Mouse (Mus musculus): ENCODE results near the gene Cd3eap.

Gene Cd3eap

DNA sequence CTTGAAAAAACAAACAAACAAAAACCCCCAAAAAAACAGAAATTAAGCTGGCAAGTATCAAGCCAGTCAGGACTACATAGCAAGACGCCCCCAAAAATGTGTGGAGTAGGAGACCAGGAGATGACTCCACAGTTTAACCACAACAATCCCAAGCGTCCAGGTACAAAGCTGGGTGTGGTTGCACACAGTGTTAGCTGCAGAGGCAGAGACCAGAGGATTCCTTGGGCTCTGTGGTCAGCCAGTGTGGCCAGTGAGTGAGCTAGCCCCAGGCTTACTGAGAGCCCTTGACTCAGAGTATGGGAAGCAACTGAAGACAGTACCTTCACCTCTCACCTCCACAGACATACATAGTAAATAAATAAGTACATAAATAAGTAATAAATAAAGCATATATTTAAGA, 27.4 kb downstream of the Cd3eap start:
- no peak for DNase-seq (ENCODE audit: low spot score)

- no peak for DNase-seq (ENCODE audit: low spot score)
Observed at GRCm38 (mm10) chr7:19328425-19328824, 30.9 kb downstream of the Cd3eap start.

DNA sequence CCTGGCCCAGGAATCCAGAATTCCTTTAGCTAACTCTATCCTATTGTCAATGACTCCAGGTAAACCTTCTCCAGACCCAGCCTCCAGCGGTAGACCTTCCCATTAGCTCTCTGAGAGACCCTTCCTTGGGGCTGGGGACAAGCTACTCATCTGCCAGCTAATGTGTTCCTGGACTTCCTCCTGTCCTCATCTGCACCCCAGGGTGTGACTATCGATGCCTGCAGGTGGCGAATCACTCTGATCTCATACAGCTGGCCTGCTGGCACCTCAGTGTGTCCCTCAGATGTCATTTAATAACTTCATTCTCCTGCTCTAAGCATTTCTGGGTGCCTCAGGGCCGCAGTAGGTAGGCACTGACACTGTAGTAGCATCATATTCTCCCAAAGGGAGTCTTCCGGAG, 31.5 kb downstream of the Cd3eap start:
- DNase-seq (ENCODE audit: low spot score) = no peak

- DNase-seq (ENCODE audit: low spot score) = peak; percentile 55
Observed at GRCm38 (mm10) chr7:19327128-19327527, 32.2 kb downstream of the Cd3eap start.

- DNase-seq (ENCODE audit: low spot score) = peak; percentile 60
Observed at GRCm38 (mm10) chr7:19326359-19326758, 32.9 kb downstream of the Cd3eap start.

DNA sequence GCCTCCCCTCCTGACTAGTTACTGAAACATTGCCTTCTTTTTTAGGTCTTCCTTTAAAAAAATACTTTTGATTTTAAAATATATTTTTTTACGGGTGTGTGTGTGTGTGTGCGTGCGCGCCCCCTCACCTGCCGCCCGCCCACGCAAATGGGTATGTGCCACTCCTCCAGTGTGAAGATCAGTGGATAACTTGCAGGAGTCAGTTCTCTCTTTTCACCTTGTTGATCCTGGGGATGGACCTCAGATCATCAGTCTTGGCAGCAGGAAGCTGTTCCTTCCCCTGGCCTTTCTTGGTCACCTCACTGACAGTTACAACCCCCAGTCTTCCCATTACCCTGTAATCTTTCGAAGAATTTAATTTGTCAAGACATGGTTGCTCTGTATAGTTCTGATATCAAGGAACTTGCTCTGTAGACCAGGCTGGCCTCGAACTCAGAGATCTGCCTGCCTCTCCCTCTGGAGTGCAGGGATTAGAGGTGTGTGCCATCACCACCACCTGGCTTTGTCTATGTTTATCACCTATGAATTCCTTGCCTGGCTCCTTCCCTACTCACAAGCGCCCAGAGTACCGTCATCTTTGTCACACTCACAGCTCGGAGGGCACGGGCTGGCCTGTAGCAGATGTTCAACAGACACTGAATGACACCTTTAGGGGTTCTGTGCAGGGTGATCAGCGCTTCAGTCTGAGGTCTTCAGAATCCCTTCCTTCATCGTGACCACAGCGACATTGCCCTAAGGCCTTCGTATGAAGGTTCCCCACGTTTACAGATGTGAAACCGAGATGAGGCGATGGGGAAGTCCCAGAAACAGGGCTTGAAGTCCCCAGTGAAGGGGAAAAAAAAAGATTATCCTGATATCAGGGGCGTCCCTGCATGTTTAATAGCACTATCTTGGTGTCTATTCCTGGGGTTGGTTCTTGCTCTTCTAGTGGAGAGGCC, 33.8 kb downstream of the Cd3eap start:
- no peak for DNase-seq (ENCODE audit: low spot score)

DNA sequence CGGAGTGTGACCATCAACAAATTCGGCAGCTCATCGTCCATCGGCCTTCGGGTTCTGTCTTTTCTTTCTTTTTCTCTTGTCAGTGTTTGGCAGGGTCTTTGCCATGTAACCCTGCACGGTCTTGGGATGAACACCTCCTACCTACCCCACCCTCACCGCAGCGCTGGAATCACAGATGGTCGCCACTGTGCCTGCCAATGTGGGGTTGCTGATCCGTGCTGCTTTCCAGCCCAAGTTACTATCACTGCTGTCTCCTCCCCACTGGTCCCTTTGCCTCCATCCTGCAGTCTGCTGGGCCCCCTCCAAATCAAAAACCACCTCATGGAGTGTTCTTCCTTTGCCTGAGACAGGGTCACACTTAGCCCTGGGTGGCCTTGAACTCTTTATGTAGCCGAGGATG, 35.1 kb downstream of the Cd3eap start:
- no peak for DNase-seq (ENCODE audit: low spot score)

- no peak for DNase-seq (ENCODE audit: low spot score)
Observed at GRCm38 (mm10) chr7:19322489-19322888, 36.8 kb downstream of the Cd3eap start.

DNA sequence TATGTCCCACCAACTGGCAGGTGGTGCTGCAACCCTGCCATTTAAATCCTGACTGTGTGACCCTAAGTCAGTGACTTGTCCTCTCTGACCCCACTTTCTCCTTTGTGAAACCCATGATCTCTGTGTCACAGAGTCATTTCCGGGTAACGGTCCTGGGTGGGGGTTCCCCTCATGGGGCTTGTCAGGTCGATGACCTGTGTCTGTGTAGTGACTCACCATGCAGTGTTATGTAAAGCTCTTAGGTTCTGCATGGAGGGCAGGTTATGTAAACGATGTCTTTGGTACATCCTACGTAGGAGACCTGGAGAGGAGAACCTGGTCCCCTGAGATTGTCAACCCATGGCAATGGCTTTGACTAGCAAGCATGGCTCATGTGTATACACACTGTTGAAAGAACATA, 37.8 kb downstream of the Cd3eap start:
- no peak for DNase-seq (ENCODE audit: low spot score)

DNA sequence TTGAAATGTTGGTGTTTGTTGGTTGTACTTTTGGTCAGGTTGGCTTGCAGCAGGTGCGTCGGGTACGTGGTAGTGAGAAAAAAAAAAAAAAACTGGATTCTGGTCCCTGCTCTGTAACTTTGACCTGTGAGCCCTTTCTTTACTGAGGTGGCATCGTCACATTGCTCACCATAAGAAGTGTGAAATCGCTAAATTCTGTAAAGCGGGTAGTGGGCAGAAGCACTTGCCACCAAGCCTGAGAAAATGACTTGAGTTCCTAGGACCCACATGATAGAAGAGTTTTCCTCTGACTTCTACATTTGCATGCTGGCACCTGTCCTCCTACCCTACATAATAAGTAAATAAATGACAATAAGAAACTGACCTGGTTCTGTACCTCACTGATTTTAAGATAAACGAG, 38.6 kb downstream of the Cd3eap start:
- DNase-seq (ENCODE audit: low spot score) = no peak

GRCm38 (mm10) chr7:19319906-19320305, 39.4 kb downstream of the Cd3eap start:
- DNase-seq (ENCODE audit: low spot score) = peak; percentile 90

GRCm38 (mm10) chr7:19319458-19319857, 39.8 kb downstream of the Cd3eap start:
- no peak for DNase-seq (ENCODE audit: low spot score)

DNA sequence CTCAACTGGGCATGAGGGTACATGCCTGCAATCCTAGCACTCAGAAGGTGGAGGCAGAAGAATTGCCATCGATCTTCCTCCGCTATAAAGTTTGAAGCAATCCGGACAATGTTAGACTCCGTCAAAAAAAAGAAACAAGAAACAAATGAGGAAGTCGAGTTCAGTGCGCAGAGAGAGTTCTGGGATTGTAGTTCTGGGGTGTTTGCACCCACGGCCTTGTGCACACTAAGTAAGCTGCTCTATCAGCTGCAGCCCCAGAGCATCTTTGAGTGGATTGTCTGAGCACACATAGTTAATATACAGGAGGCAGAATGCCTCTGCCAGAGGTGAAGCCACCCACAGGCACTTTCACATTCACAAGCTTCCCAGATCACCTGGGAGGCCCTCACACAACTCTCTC, 40.6 kb downstream of the Cd3eap start:
- DNase-seq (ENCODE audit: low spot score) = no peak

- DNase-seq (ENCODE audit: low spot score) = no peak
Observed at GRCm38 (mm10) chr7:19318201-19318600, 41.1 kb downstream of the Cd3eap start.

DNA sequence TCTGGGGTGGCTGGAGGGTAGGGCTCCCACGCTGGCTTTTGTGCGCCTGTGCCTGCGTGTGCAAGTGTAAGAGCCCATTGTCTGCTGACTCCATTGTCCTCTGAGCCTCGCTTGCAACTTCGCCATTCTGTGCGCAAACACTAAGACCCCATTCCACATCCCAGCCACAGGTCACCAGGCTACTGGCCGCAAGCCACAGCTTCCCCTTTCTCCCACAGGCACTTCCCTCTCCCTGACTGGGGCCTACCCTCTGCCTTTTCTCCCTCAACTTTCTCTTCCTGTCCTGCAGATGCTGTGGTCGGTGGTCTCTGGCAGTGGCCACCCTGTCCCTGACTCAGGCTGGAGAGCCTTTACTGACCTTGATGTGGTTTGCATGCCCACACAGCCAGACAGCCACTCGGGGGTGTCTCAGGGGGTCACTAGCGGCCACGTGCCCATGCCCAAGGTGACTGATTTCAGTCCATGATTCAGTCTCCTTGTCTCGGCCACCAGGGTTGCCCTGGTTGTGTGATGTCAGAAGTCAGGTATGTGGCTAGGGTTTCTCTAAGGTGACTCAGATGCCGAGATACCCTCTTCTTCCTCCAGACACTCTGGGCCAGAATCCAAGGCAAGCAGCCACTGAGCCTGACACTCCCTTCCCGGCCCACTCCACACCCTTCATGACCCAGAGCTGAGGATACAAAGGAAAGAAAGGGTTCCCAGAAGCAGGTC, 42.7 kb downstream of the Cd3eap start:
- no peak for DNase-seq (ENCODE audit: low spot score)

DNA sequence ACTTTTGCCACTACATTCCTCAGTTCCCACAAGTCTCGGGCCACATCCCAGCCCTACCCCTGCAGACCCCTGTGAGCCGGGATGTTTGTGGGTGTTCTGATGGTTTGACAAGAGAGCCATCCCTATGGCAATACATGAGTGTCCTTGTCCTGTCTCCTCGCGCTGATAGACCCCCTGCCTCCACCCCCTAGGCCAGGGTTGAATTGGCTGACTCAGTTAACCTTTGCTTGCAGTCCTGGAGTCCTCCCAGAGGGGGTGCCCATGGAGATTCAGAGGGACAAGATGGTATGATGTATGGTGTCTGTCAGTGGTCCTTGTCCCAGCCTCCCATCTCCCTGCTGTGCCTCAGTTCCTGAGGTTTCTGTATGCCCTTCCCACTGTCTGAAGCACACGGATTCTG, 45.2 kb downstream of the Cd3eap start:
- no peak for DNase-seq (ENCODE audit: low spot score)

DNA sequence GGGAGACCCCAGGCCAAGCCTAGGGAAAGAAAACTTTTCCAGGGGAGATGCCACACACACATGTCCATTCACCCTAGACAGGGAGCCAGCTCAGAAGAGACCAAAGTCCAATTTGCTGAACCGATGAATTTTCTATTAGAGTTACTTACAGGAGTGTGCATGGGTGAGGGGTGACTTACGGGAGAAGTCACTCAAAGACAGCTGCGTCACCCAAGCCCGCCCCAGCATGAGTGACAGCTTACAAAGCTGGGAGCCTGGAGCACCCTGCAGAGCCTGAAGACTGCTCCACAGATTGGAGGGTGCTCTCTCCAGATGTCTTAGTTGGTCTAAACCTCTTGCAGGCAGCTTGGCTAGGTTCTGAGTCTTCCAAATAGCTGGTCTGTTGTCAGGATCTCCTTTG, 47.3 kb downstream of the Cd3eap start:
- DNase-seq (ENCODE audit: low spot score) = no peak

DNA sequence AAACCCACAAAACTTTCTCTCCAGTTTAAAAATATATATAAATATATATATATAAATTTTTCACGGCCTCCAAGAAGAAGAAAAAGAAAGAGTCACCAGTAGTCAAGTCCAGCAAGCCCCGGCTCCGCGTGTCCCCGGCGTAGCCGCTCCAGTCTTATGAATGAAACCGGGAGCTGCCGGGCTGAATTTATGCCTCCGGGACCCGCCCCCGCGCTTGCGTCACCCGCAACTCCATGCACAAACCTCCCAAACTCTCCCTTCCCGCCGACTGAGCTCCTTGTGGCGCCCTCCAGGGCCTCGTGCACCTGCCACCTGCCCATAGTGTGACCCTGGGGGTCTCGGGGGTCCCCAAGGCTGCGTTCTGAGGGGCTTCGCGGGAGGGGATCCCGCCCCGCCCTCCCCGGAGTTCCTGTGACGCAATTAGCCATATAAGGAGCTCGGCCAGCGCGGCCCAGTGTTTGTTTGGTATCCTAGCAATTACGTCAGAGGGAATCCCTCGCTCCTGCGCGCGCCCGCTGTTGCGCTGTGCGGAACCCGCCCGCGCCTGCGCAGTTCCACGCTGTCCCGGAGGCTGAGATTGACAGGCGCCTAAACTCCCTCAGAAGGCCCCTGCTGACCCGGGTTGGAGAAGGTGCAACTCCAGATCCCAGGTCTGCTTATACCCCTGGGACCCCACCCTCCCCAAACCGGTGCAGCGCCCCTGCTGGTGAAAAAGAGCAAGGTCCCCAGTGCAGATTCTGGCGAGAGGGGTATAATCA, 49.2 kb downstream of the Cd3eap start, which contains the start of gene Fosb:
Gene Fosb (minus strand): TSS at position 168 of the 758 bp plus-strand sequence.
- peak; percentile 85 for DNase-seq (ENCODE audit: low spot score)

- DNase-seq (ENCODE audit: low spot score) = no peak
Observed at GRCm38 (mm10) chr7:19309278-19309883, 49.9 kb downstream of the Cd3eap start.

DNA sequence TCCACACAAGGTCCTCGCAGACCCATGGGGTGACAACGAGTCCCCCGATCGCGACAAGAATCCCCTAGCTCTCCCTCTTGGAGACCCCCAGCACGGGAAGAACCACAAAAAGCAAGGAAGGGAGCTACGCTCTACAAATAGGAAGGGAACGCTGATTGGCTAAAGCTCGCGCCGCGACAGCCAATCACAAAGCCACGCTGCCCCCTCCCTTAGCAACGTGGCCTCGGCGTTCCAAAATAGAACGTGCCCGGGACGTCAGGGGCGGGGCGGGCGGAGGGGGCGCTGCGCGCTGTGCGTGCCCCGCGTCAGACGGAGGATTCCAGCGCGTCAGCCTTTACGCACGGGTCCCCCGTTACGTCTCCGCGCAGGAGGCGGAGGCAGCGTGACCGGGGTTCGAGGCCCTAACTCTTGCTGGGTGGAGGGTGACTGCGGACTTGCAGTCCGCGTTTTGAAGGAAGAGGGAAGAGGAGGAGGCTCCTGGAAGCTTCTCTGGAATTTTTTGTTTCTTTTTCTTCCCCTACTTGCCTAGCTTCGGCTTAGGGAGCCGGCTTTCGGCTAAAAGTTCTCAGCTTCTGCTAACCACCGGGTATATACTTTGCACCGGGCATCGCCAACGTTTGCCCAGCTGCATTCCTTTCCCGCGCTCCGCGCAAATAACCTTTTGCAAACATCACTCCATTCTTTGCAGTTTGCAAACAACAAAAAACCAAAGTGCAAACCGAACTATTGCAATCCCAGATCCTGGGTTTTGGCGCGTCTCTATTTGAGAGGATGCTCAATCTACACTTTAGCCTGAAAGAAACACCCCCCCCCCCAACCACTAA, 50.6 kb downstream of the Cd3eap start:
- DNase-seq (ENCODE audit: low spot score) = peak; percentile 90

Measured in ovary, postnatal 10 days (tissue).